Mouse (Mus musculus) right cerebral cortex, postnatal 14 days (tissue): ENCODE results near the gene Fut11.
A peak's percentile ranks its signal among the peaks of the same experiment; 100 is the strongest.

Experiments used
- DNase-seq: peaks from one replicate; pipeline ENCODE4 v3.0.0; 2022

Gene Fut11

GRCm38 (mm10) chr14:20723006-20723405, 28.2 kb downstream of the Fut11 start:
- DNase-seq: no peak

- peak; percentile 71 for DNase-seq
Measured at GRCm38 (mm10) chr14:20724043-20724442, 29.3 kb downstream of the Fut11 start.

GRCm38 (mm10) chr14:20725660-20726339, 31.0 kb downstream of the Fut11 start:
- no peak for DNase-seq

- DNase-seq: no peak
Measured at GRCm38 (mm10) chr14:20729871-20730270, 35.1 kb downstream of the Fut11 start.

GRCm38 (mm10) chr14:20730853-20731602, 36.3 kb downstream of the Fut11 start:
- no peak for DNase-seq

GRCm38 (mm10) chr14:20733041-20733951, 38.5 kb downstream of the Fut11 start:
- DNase-seq: no peak

- DNase-seq: peak; percentile 78
Measured at GRCm38 (mm10) chr14:20733952-20734774, 39.4 kb downstream of the Fut11 start, which contains the start of gene Ndst2. Gene Ndst2, minus strand, starts transcription at chr14:20734562.

GRCm38 (mm10) chr14:20735052-20735451, 40.3 kb downstream of the Fut11 start:
- DNase-seq: no peak

- no peak for DNase-seq
Measured at GRCm38 (mm10) chr14:20735892-20736390, 41.2 kb downstream of the Fut11 start.

- peak; percentile 49 for DNase-seq
Measured at GRCm38 (mm10) chr14:20737306-20737705, 42.5 kb downstream of the Fut11 start.

- DNase-seq: no peak
Measured at GRCm38 (mm10) chr14:20738511-20738910, 43.7 kb downstream of the Fut11 start.

- no peak for DNase-seq
Measured at GRCm38 (mm10) chr14:20741301-20741700, 46.5 kb downstream of the Fut11 start.

GRCm38 (mm10) chr14:20743614-20744013, 48.8 kb downstream of the Fut11 start:
- no peak for DNase-seq

GRCm38 (mm10) chr14:20746935-20747334, 52.2 kb downstream of the Fut11 start:
- DNase-seq: no peak

- no peak for DNase-seq
Measured at GRCm38 (mm10) chr14:20748388-20748787, 53.6 kb downstream of the Fut11 start.

GRCm38 (mm10) chr14:20749494-20750051, 54.8 kb downstream of the Fut11 start:
- DNase-seq: no peak

- no peak for DNase-seq
Measured at GRCm38 (mm10) chr14:20750503-20750902, 55.7 kb downstream of the Fut11 start.
